Mouse (Mus musculus): ENCODE results near the gene Actl7a. TPM values are rescaled to one million over a fixed set of nuclear protein-coding genes. Genes with fewer than 3 reads are reported as not detected.

Actl7a gene
- total and polyA plus RNA-seq, 3 experiments, result 0.11 to 0.15 TPM; not detected in 1

DNA sequence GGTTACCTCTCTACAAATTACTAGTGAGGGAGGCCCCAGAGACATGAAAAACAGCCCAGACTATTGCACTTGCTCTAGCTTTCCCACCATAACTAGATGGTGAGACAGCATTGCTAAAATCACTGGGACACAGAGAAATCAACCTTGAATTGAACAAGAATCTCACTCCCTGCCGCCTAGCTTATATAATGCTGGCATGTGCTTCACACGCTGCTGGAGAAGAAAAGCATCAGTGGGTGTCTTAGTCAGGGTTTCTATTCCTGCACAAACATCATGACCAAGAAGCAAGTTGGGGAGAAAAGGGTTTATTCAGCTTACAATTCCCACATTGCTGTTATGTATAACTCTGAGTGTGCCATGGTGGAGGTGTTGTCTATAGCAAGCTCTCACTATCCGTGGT is 30.1 kb upstream of the Actl7a start:
- Histone ChIP-seq H3K4me3 (ENCODE audit: control insufficient read depth in 1 of 2, insufficient read depth in 1 of 2, low read depth in 2 of 2, low read length in 2 of 2) (no peak overlapping the region), H3K36me3 (ENCODE audit: control insufficient read depth in 1 of 2, insufficient read depth in 2 of 2, low read length in 2 of 2) (no peaks in the 10 kb centered on the region), H3K9me3 (replicated peaks; ENCODE audit: insufficient read depth, low read length) (no peaks in the 10 kb centered on the region), H3K79me2 (ENCODE audit: control insufficient read depth, insufficient read depth, low read length, poor library complexity) (no peaks in the 10 kb centered on the region), H3K4me1 (ENCODE audit: control insufficient read depth in 1 of 2, insufficient read depth in 2 of 2, low read length in 2 of 2) (no peaks in the 10 kb centered on the region), H3K27me3 (ENCODE audit: control insufficient read depth in 1 of 2, insufficient read depth in 2 of 2, low read length in 2 of 2) (no peaks in the 10 kb centered on the region; a peak in 1 of 4 replicates), H3K9ac (ENCODE audit: control insufficient read depth, low read depth, low read length, poor library complexity, severe bottlenecking) (no peak overlapping the region), H3K27ac (ENCODE audit: control insufficient read depth, low read depth, low read length) (no peak overlapping the region)
- TF ChIP-seq CHD1 (IDR thresholded peaks at IDR 0.05; ENCODE audit: low read depth, low read length) (no peak), TAL1 (IDR thresholded peaks at IDR 0.05; ENCODE audit: low read length) (no peak), JUND (IDR thresholded peaks at IDR 0.05; ENCODE audit: low read depth, low read length) (no peak), EP300 (IDR thresholded peaks at IDR 0.05; ENCODE audit: low read depth in 1 of 2, low read length in 2 of 2) (no peak), MYB (IDR thresholded peaks at IDR 0.05; ENCODE audit: low read depth, low read length) (no peak), MAFK (IDR thresholded peaks at IDR 0.05; ENCODE audit: borderline replicate concordance, low read depth, low read length) (no peak), POLR2AphosphoS5 (IDR thresholded peaks at IDR 0.05; ENCODE audit: borderline replicate concordance, low read depth, low read length) (no peak), CTCF (IDR thresholded peaks at IDR 0.05 in 2 of 3, conservative IDR thresholded peaks at IDR 0.05 in 1 of 3; ENCODE audit: control insufficient read depth in 1 of 3, insufficient read depth in 1 of 3, low read depth in 2 of 3, low read length in 3 of 3, poor library complexity in 1 of 3, severe bottlenecking in 1 of 3) (no peak), MEF2A (IDR thresholded peaks at IDR 0.05; ENCODE audit: extremely low read depth, insufficient replicate concordance, low read depth, low read length, poor library complexity, severe bottlenecking) (no peak), ZKSCAN1 (IDR thresholded peaks at IDR 0.05; ENCODE audit: low read depth, low read length) (no peak), UBTF (IDR thresholded peaks at IDR 0.05; ENCODE audit: borderline replicate concordance, insufficient read depth, low read depth, low read length) (no peak), MXI1 (IDR thresholded peaks at IDR 0.05; ENCODE audit: low read depth, low read length) (no peak), SIN3A (IDR thresholded peaks at IDR 0.05; ENCODE audit: low read length) (no peak), NELFE (IDR thresholded peaks at IDR 0.05; ENCODE audit: low read depth, low read length) (no peak), MYC (IDR thresholded peaks at IDR 0.05; ENCODE audit: low read depth, low read length) (no peak), CHD2 (IDR thresholded peaks at IDR 0.05; ENCODE audit: low read length) (no peak), ZMIZ1 (IDR thresholded peaks at IDR 0.05; ENCODE audit: low read depth, low read length) (no peak), E2F4 (IDR thresholded peaks at IDR 0.05; ENCODE audit: borderline replicate concordance, low read depth, low read length) (no peak)
- DNase-seq (ENCODE audit: low read depth, low spot score), result no peak

GRCm38 (mm10) chr4:56716801-56717200 is 26.4 kb upstream of the Actl7a start:
- DNase-seq (ENCODE audit: low read depth, low spot score), result no peak
- Histone ChIP-seq H3K9me3 (replicated peaks; ENCODE audit: insufficient read depth, low read length) (no peaks in the 10 kb centered on the region), H3K79me2 (ENCODE audit: control insufficient read depth, insufficient read depth, low read length, poor library complexity) (no peaks in the 10 kb centered on the region), H3K36me3 (ENCODE audit: control insufficient read depth in 1 of 2, insufficient read depth in 2 of 2, low read length in 2 of 2) (no peaks in the 10 kb centered on the region), H3K27ac (ENCODE audit: control insufficient read depth, low read depth, low read length) (no peak overlapping the region), H3K4me3 (ENCODE audit: control insufficient read depth in 1 of 2, insufficient read depth in 1 of 2, low read depth in 2 of 2, low read length in 2 of 2) (no peak overlapping the region), H3K9ac (ENCODE audit: control insufficient read depth, low read depth, low read length, poor library complexity, severe bottlenecking) (no peak overlapping the region), H3K27me3 (ENCODE audit: control insufficient read depth in 1 of 2, insufficient read depth in 2 of 2, low read length in 2 of 2) (no peaks in the 10 kb centered on the region), H3K4me1 (ENCODE audit: control insufficient read depth in 1 of 2, insufficient read depth in 2 of 2, low read length in 2 of 2) (no peaks in the 10 kb centered on the region)
- no peak for TF ChIP-seq MEF2A (IDR thresholded peaks at IDR 0.05; ENCODE audit: extremely low read depth, insufficient replicate concordance, low read depth, low read length, poor library complexity, severe bottlenecking)
- no peak for TF ChIP-seq USF1 (IDR thresholded peaks at IDR 0.05; ENCODE audit: low read depth, low read length)
- TF ChIP-seq USF2 (IDR thresholded peaks at IDR 0.05; ENCODE audit: borderline replicate concordance in 1 of 2, insufficient read depth in 1 of 2, low read depth in 1 of 2, low read length in 2 of 2), result no peak
- no peak for TF ChIP-seq HCFC1 (IDR thresholded peaks at IDR 0.05; ENCODE audit: low read depth, low read length)
- TF ChIP-seq NELFE (IDR thresholded peaks at IDR 0.05; ENCODE audit: low read depth, low read length), result no peak
- no peak for TF ChIP-seq TBP (IDR thresholded peaks at IDR 0.05; ENCODE audit: low read depth, low read length)
- TF ChIP-seq MXI1 (IDR thresholded peaks at IDR 0.05; ENCODE audit: low read depth, low read length), result no peak
- TF ChIP-seq MYB (IDR thresholded peaks at IDR 0.05; ENCODE audit: low read depth, low read length), result no peak
- TF ChIP-seq CHD2 (IDR thresholded peaks at IDR 0.05; ENCODE audit: low read length), result no peak
- TF ChIP-seq KAT2A (conservative IDR thresholded peaks at IDR 0.05; ENCODE audit: low read depth, low read length), result no peak
- TF ChIP-seq NRF1 (IDR thresholded peaks at IDR 0.05; ENCODE audit: insufficient read depth, low read depth, low read length, poor library complexity, severe bottlenecking), result no peak
- no peak for TF ChIP-seq ETS1 (IDR thresholded peaks at IDR 0.05; ENCODE audit: low read depth, low read length)
- no peak for TF ChIP-seq SIN3A (IDR thresholded peaks at IDR 0.05; ENCODE audit: low read length)
- TF ChIP-seq JUND (IDR thresholded peaks at IDR 0.05; ENCODE audit: low read depth, low read length), result no peak
- no peak for TF ChIP-seq SMC3 (IDR thresholded peaks at IDR 0.05; ENCODE audit: low read depth, low read length)
- TF ChIP-seq EP300 (IDR thresholded peaks at IDR 0.05; ENCODE audit: low read depth in 1 of 2, low read length in 2 of 2), result no peak
- no peak for TF ChIP-seq TCF12 (IDR thresholded peaks at IDR 0.05; ENCODE audit: low read depth, low read length)
- TF ChIP-seq BHLHE40 (IDR thresholded peaks at IDR 0.05; ENCODE audit: borderline replicate concordance, low read depth, low read length), result no peak
- no peak for TF ChIP-seq GABPA (IDR thresholded peaks at IDR 0.05; ENCODE audit: low read depth, low read length)
